8 mouse cellular contexts compared by ENCODE assay signal in the genomic region with DNA sequence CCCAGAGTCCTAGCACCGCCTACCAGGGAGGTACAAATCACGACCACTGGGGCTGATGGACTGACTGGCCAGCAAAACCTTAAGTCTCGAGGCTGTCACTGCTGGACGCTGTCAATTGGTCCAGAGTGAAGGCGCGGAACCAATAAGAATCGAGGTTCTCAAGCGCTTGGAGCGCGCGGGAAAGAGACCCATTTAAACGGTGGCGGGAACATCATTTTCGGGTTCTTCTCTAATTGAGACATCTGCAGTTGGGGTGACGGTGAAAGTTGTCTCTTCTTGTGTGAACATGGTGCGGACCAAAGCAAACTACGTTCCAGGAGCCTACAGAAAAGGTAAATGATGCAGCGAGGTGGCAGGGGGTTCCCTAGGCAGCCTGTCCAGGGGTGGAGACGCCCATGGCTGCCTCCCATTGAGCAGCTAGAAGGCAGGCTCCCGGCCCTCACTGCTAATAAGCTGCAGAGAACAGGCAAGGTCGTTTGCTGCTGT. TPM values are rescaled to one million over a fixed set of nuclear protein-coding genes. Genes with fewer than 3 reads are reported as not detected.
A peak's percentile ranks its signal among the peaks of the same experiment; 100 is the strongest.
DNase-seq lines count a peak whose midpoint lies in the region; ATAC-seq and TF ChIP-seq lines count a peak whose summit lies in the region.

A gene (plus strand): TSS at position 95 of the 486 bp plus-strand sequence.

- peak within 1 kb of the TSS; percentile 65 for H3K9ac ChIP-seq in hindbrain, embryonic 13.5 days

- peaks cover 16% of the 10 kb centered on the region for H3K36me3 ChIP-seq in G1E (replicated peaks)
- H3K36me3 ChIP-seq in hindbrain, embryonic 13.5 days: peaks cover 4% of the 10 kb centered on the region

- under 1% methylated on average over 21 of the region's 21 CpGs for WGBS in hindbrain, embryonic 13.5 days

- no peaks in the 10 kb centered on the region for H3K9me3 ChIP-seq in G1E (replicated peaks)
- no peaks in the 10 kb centered on the region for H3K9me3 ChIP-seq in hindbrain, embryonic 13.5 days

- intact Hi-C loops in left cerebral cortex, postnatal 10 days (cut with DNase I): no loop called here

- peak; percentile 37 for DNase-seq in G1E (ENCODE audit: low spot score)
- peak; percentile 75 for DNase-seq in c-Kit-negative CD71-positive TER-119-positive erythroid progenitor cells, embryonic 14.5 days (ENCODE audit: low read depth, low spot score)
- DNase-seq in frontal cortex, postnatal 14 days (ENCODE audit: low spot score in 2 of 2): peak; percentile 34 to 48
- peak; percentile 61 to 80 for DNase-seq in left cerebral cortex, postnatal 10 days (ENCODE audit: extremely low spot score in 1 of 2, low spot score in 2 of 2)
- peak; percentile 57 for DNase-seq in right cerebral cortex, postnatal 14 days
- DNase-seq in urinary bladder, postnatal 25 days (ENCODE audit: low spot score): peak; percentile 39

- peak; percentile 68 for ATAC-seq in G1E (ENCODE audit: extremely low read depth, insufficient number of reproducible peaks, low FRiP score, poor library complexity, severe bottlenecking)
- peak; percentile 89 for ATAC-seq in hindbrain, embryonic 13.5 days (ENCODE audit: low FRiP score)
- peak; percentile 97 for ATAC-seq in megakaryocyte progenitor cell, adult 5-6 weeks (replicated peaks; ENCODE audit: poor library complexity)

- peaks cover 4% of the 10 kb centered on the region; the same call in 1 of the 2 replicates for H3K27me3 ChIP-seq in G1E (ENCODE audit: insufficient read depth, low read length)
- H3K27me3 ChIP-seq in hindbrain, embryonic 13.5 days: no peaks in the 10 kb centered on the region

- peaks cover 18% of the 10 kb centered on the region for H3K4me1 ChIP-seq in G1E (ENCODE audit: insufficient read depth, low read depth, low read length)
- H3K4me1 ChIP-seq in hindbrain, embryonic 13.5 days (replicated peaks): peaks cover 17% of the 10 kb centered on the region

- no peak for TF ChIP-seq CTCF in G1E (IDR thresholded peaks at IDR 0.05; ENCODE audit: low read depth, low read length)

- no peak within 1 kb of the TSS for H3K27ac ChIP-seq in hindbrain, embryonic 13.5 days

- peak within 1 kb of the TSS; percentile 71 for H3K4me3 ChIP-seq in G1E (ENCODE audit: low read depth, low read length)
- peak within 1 kb of the TSS; percentile 43 for H3K4me3 ChIP-seq in hindbrain, embryonic 13.5 days

- peak within 1 kb of the TSS; percentile 82 for H3K4me2 ChIP-seq in hindbrain, embryonic 13.5 days

RNA-seq across cellular contexts. Expression of the gene that starts here (rescaled TPM):
- total RNA-seq in G1E (2014; fragmentation: Nextera tagmentation): 28.9 and 39.3 TPM in 2 replicates
- 95.3 and 99.4 TPM in 2 replicates for total RNA-seq in G1E (2017)
- 1.3 and 2.4 TPM in 2 replicates for polyA plus RNA-seq in G1E (2012)
- polyA plus RNA-seq in hindbrain, embryonic 13.5 days (2015; fragmentation: Nextera tagmentation; extraction: Ambion mirVana): 36.9 and 42.1 TPM in 2 replicates
- 1 to 10 TPM; 1.4 to 3.6 TPM for total RNA-seq in left cerebral cortex, postnatal 10 days (2021)
- 90.5 and 107 TPM in 2 replicates for total RNA-seq in megakaryocyte progenitor cell, adult 5-6 weeks (2015)
- total RNA-seq in megakaryocyte progenitor cell, adult 5-6 weeks (2017): 256 and 269 TPM in 2 replicates

Comparison
In these comparisons a context has a peak if more than half of its experiments do, and no peak if none do; other contexts are left out.
1. RNA of the gene that starts here (total RNA-seq): 90.5 to 269 TPM in megakaryocyte progenitor cell, adult 5-6 weeks and 28.9 to 99.4 TPM in G1E; 1.4 to 3.6 TPM in left cerebral cortex, postnatal 10 days; every median in the first group is over 4 times any median in the second.
2. RNA of the gene that starts here (polyA plus RNA-seq): 36.9 to 42.1 TPM in hindbrain, embryonic 13.5 days; 1.3 to 2.4 TPM in G1E; every median in the first group is over 10 times any median in the second.
3. Peak in every context shown above with its lines, with median percentiles within 50 percentile points of each other: ATAC-seq and DNase-seq.